Mouse (Mus musculus): ENCODE measurements at regions not wholly inside any gene's neighbourhood (a gene's known extent, or its start where the extent isn't known, plus 50 kb on each side); places are given as distances from the start of the nearest gene placed in this dataset.

GRCm38 (mm10) chr9:91959592-91959991, 233.1 kb upstream of the Plscr5 start:
- TF ChIP-seq CTCF (IDR thresholded peaks at IDR 0.05), result 0 out of 2 replicates have a peak, but pooled peaks have one; percentile 4
- no peak for TF ChIP-seq EP300 (IDR thresholded peaks at IDR 0.05)

All from lung, postnatal 0 days (tissue).